Mouse (Mus musculus): ENCODE measurements around the gene Abl1.

Abl1 gene

GRCm38 (mm10) chr2:31689045-31689444 is 869 bp downstream of the Abl1 start:
- peak; percentile 28 for DNase-seq (ENCODE audit: low read depth)

DNA sequence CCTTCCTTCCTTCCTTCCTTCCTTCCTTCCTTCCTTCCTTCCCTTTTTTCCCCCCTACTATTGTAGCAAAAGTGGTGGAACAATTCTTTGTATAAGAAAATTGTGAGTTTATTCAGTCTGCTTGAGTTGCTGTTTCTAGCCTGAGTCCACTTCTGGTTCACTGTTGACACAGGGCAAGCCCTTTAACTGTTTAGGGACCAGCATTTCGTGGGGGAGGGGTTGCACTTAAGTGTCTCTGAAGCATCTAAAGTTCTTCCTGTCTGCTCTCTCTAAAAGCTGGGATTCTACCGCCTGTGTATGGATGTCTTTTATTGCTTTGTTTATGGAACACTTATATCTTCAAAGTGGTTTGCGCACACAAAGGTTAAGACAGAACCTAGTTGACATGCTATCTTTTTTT is 1.9 kb downstream of the Abl1 start:
- DNase-seq (ENCODE audit: low read depth), result no peak

- peak; percentile 32 for DNase-seq (ENCODE audit: low read depth)
Measured at GRCm38 (mm10) chr2:31698209-31698608, 10.0 kb downstream of the Abl1 start.

DNA sequence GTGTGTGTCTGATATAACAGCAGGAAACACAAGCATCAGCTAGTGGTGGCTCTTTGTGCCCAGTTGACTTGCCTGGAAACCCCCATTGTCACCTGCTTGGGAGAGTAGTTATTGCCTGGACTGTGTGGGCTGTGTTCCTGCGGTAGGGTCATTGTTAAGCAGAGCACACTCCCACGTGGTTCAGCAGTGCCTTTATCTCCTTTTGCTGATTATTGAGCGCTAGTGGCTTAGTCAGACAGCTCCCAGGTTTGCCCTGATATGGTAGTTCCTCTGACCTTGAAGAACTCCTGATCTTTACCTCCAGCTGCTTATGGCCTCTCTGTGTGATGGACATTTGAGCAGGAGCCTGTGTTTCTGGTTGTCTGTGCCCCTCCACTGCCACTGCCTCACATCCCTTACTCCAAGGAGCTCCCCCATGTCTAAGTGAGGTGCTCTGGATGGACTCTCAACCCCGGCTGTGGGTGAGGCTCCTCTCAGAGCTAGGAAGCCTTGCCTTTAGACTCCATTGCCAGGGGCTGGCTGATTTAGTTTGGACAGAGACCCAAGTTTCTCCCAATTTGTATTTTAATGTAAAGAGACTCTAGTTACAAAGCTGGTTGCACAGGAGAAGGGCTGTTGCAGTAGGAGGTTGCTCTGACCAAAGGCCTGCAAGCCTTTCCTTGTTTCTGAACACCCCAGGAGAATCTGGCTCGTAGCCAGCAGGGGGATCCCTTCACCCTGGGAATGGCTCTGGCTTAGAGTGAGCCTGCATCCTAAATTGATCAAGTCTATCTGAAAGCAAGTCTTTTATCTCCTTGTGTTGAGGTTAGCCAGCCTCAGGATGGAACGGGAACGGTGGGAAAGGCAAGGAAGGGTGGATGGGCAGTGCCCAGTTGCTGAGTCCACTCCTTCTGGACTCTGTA is 12.6 kb downstream of the Abl1 start:
- no peak for DNase-seq (ENCODE audit: low read depth)

- no peak for DNase-seq (ENCODE audit: low read depth)
Measured at GRCm38 (mm10) chr2:31703226-31703625, 15.1 kb downstream of the Abl1 start.

DNA sequence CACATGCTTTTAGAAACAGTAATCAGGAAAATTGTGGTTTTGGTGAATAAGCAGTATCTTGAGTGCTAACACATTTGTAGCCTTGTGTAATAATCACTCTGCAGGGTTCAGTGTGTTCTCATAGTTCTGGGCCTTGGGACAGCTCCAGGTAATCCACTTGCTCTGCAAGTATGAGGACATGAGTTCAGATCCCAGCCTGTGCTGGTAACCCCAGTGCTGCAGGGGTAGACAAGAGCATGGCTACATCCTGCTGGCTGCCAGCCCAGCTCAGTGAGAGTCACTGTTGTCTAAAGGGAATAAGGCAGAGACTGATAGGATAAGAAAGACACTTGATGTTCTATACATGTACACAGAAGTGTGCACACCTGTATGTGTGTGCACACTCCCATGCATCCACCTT is 17.7 kb downstream of the Abl1 start:
- peak; percentile 68 for DNase-seq (ENCODE audit: low read depth)

GRCm38 (mm10) chr2:31706531-31706930 is 18.4 kb downstream of the Abl1 start:
- DNase-seq (ENCODE audit: low read depth), result no peak

DNA sequence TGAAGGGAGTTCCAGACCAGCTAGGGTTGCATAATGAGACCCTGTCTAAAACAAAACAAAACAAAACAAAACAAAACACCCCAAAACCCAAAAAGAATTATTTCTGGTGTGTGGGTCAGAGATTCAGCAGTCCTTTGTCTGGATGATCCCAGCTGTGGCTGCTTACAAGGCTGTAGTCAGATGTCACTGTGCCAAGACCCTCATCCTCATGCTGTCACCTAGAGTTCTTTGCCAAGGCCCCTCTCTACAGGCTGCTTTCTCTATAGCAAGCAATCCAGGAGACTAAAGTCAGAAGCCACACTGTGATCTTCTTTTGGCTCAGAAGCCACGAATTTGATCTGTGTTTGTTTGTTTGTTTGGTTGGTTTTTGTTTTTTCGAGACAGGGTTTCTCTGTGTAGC is 24.5 kb downstream of the Abl1 start:
- DNase-seq (ENCODE audit: low read depth), result no peak

GRCm38 (mm10) chr2:31713813-31714212 is 25.6 kb downstream of the Abl1 start:
- DNase-seq (ENCODE audit: low read depth), result no peak

- no peak for DNase-seq (ENCODE audit: low read depth)
Measured at GRCm38 (mm10) chr2:31714780-31715179, 26.6 kb downstream of the Abl1 start.

- DNase-seq (ENCODE audit: low read depth), result no peak
Measured at GRCm38 (mm10) chr2:31715985-31716384, 27.8 kb downstream of the Abl1 start.

- no peak for DNase-seq (ENCODE audit: low read depth)
Measured at GRCm38 (mm10) chr2:31719202-31719880, 31.2 kb downstream of the Abl1 start.

- DNase-seq (ENCODE audit: low read depth), result no peak
Measured at GRCm38 (mm10) chr2:31719944-31720343, 31.8 kb downstream of the Abl1 start.

DNA sequence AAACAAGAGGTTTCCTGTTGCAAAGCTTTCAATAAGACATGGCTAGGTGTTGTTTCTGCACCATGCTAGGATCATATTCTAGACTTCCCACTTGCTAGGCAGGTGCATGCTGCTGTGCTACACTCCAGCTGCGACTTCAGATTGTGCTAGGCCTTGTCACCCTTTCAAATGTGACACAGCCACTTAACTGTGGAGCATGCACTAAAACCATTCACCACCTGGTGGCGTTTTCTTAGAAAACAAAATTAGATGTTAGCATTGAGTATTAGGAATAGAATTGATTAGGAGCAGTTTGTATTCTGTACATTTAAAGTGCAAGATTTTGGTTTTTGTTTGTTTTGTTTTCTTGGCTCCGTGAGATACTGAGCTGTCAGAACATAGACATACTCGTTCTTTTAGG is 32.6 kb downstream of the Abl1 start:
- peak; percentile 33 for DNase-seq (ENCODE audit: low read depth)

DNA sequence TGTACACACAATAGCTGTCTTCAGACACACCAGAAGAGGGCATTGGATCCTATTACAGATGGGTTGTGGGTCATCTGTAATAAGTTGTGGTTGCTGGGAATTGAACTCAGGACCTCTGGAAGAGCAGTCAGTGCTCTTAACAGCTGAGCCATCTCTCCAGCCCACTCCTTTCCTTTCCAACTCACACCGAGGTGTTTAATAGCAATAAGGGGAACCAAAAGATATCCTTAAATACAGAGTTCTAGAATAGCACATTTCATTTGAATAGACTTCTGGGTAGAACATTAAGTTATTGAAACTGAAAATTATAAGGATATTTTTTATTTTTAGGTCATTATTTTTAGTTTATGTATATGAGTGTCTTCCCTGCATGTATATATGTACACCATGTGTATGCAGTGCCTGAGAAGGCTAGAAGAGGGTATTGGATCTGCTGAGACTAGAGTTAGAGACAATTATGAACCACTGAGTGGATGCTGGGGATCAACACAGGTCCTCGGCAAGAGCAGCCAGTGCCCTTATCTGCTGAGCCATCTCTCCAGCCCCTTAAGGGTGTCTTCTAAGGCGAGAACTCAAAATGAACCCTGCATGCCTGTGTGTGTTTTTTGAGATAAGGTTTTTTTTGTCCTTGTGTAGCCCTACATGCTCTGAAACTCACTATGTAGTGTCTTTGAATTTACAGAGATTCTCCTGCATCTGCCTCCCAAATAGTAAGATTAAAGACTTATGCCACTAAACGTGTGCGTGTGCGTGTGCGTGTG is 36.7 kb downstream of the Abl1 start:
- DNase-seq (ENCODE audit: low read depth), result no peak

- no peak for DNase-seq (ENCODE audit: low read depth)
Measured at GRCm38 (mm10) chr2:31727576-31728277, 39.6 kb downstream of the Abl1 start.

DNA sequence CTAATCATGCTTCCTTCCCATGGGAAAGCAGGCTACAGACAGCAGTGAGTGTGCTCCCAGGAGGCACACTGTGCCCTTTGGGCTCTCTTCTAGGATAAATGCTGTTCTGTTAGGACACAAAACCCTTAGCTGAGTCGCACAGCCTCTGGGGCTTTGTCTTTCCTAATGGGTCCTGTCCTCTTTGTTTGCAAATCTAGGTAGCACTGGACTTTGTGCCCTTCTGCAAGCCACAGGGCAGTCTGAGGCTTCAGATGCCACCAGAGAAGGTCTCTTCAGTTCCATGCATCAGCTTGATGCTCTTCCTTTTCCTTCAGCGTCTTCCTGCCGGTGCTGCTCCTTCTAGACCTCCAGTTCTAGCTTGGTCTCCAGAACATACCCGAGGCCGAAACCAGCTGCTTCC is 42.5 kb downstream of the Abl1 start:
- DNase-seq (ENCODE audit: low read depth), result no peak

DNA sequence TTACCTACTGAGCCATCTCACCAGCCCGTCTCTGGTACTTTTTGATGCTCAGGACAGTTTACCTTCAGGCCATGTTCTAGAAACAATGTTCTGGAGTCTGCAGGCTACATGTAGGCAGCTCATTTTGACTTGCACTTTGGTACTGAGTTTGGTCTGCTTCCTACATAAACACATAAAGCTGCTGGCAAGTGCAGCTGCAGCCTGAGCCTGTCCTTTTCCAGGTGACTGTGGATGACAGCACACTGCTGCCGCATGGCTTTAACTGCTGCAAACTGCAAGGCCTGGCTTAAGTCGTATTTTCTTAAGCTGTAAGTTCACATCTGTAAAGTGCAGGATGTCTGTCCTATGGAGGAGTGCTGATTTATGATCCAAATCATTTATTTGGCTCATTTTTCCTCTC is 44.3 kb downstream of the Abl1 start:
- DNase-seq (ENCODE audit: low read depth), result no peak

DNA sequence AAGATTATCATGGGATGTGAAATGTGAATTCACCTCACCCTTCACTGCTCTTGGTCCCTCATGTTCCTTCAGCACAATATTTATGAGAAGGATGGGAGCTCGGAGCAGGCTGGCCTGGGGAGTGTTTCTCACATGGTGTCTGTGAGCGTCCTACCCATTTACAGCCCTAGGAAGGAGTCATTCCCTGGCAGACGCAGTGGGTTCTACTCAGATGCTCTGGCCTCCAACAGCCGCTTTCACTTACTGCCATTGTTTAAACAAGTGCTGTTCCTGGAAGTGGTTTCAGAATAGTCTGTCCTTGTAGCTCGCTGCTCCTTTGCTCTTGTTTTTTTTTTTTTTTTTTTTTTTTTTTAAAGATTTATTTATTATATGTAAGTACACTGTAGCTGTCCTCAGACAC is 45.4 kb downstream of the Abl1 start:
- no peak for DNase-seq (ENCODE audit: low read depth)

DNA sequence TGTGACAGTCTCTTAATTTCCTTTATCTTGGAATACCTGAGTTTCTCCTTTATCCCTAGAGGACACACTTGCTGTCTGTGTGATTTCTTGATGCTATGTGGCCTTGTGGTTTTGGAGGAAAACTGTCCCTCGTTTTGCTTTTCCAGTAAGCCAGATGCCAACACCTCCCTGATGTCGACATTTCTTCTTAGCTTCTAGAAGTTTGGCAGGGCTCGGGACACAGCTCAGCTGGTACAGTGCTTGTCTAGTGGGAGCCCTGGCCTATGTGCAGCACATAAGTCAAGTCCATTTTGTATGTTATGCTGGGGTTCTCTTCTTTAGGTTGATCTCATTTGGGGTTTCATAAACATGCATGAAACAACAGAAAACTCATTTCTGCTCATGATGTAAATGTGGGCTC is 50.9 kb downstream of the Abl1 start:
- DNase-seq (ENCODE audit: low read depth), result no peak

DNA sequence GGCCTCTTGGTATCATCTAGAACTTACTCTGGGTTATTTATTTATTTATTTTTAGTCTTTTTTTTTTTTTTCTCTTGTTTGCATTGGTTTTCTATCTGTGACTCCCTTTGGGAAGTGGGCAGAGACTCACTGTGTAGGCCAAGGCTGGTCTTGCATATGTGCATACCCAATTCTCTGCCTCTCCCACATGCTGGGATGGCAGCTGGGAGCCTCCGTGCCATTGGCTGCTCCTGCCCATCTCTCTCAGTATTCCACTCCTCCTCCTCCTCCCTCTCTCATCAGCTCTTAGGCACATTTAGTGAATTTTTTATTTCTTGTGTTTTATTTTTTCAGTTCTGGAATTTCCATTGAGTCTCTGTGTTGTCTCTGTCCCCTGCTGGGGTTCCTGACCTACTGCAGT is 53.6 kb downstream of the Abl1 start:
- no peak for DNase-seq (ENCODE audit: low read depth)

DNA sequence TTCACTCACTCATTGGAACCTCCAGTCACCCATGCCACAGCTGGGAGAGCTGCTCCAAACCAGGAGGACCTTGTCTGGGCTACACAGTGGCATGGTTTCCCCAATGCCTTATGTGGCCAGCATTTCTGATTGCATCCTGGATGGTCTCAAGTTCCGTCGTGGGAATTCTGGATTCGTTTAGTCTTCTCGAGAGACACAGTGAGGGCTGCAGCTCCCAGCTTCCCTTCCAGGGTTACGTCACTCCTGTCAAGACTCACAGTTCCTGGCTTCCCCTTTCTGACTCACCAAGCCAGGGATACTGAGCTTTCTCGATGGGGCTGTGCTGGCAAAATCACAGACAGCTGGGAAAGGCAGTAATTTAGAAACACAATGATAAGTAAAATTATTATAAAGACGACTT is 54.0 kb downstream of the Abl1 start:
- DNase-seq (ENCODE audit: low read depth), result peak; percentile 90
